Mouse (Mus musculus) MEL (cell line): ENCODE results near the gene Palb2. TPM values are rescaled to one million over a fixed set of nuclear protein-coding genes. Genes with fewer than 3 reads are reported as not detected.
A peak's percentile ranks its signal among the peaks of the same experiment; 100 is the strongest.

Source experiments
- DNase-seq: peaks from one replicate; pipeline ENCODE4 v3.0.0; 2011; ENCODE audit warnings: low read depth, low spot score
- H3K27ac ChIP-seq: 2 replicates; pipeline ENCODE4 v1.5.1; 2012; ENCODE audit warnings: low read depth, mild to moderate bottlenecking, control low read depth, low read length, moderate library complexity; ENCODE audit not compliant: control insufficient read depth
- H3K27me3 ChIP-seq, 2 experiments: fragments of 150-350 bp in 1 of 2; sonication (generic) in 1 of 2; 2 replicates each; pipeline ENCODE4 v1.6.1; 2012; ENCODE audit warnings: low read length in 2 of 2, mild to moderate bottlenecking in 2 of 2, improper control_type of control experiment in 1 of 2, moderate library complexity in 1 of 2; ENCODE audit not compliant: insufficient read depth in 2 of 2, control insufficient read depth in 1 of 2
- H3K36me3 ChIP-seq, 2 experiments: 2 replicates each; pipeline ENCODE4 v1.6.1; 2012 to 2014; ENCODE audit warnings: low read length in 2 of 2, improper control_type of control experiment in 1 of 2, inconsistent platforms in 1 of 2, mild to moderate bottlenecking in 1 of 2; ENCODE audit not compliant: insufficient read depth in 2 of 2, control insufficient read depth in 1 of 2
- H3K4me1 ChIP-seq, 2 experiments: fragments of 150-350 bp in 1 of 2; sonication (generic) in 1 of 2; 2 replicates each; pipeline ENCODE4 v1.6.1; 2012; ENCODE audit warnings: low read length in 2 of 2, improper control_type of control experiment in 1 of 2, mild to moderate bottlenecking in 1 of 2; ENCODE audit not compliant: insufficient read depth in 2 of 2, control insufficient read depth in 1 of 2
- H3K4me3 ChIP-seq, 2 experiments: fragments of 150-350 bp in 1 of 2; sonication (generic) in 1 of 2; 2 replicates each; pipeline ENCODE4 v1.5.1; 2012; ENCODE audit warnings: low read depth in 2 of 2, low read length in 2 of 2, mild to moderate bottlenecking in 2 of 2, moderate library complexity in 2 of 2, control low read depth in 1 of 2, improper control_type of control experiment in 1 of 2; ENCODE audit not compliant: control insufficient read depth in 1 of 2, insufficient read depth in 1 of 2
- H3K79me2 ChIP-seq: 2 replicates; pipeline ENCODE4 v1.6.1; 2012; ENCODE audit warnings: mild to moderate bottlenecking, low read length, moderate library complexity; ENCODE audit not compliant: control insufficient read depth, poor library complexity, insufficient read depth
- H3K9ac ChIP-seq: 2 replicates; pipeline ENCODE4 v1.6.1; 2012; ENCODE audit warnings: low read depth, mild to moderate bottlenecking, control low read depth, low read length, moderate library complexity; ENCODE audit not compliant: control insufficient read depth, poor library complexity, severe bottlenecking
- H3K9me3 ChIP-seq: fragments of 150-350 bp; sonication (generic); replicated peaks from 2 replicates; pipeline ENCODE4 v1.6.1; 2012; ENCODE audit warnings: mild to moderate bottlenecking, low read length, improper control_type of control experiment, moderate library complexity; ENCODE audit not compliant: insufficient read depth
- BHLHE40 ChIP-seq: IDR thresholded peaks from 2 replicates; pipeline ENCODE4 v1.6.1; 2012; ENCODE audit warnings: low read depth, mild to moderate bottlenecking, inconsistent platforms, low read length, improper control_type of control experiment, borderline replicate concordance
- CHD1 ChIP-seq: IDR thresholded peaks from 2 replicates; pipeline ENCODE4 v1.6.1; 2012; ENCODE audit warnings: low read depth, mild to moderate bottlenecking, inconsistent platforms, low read length, improper control_type of control experiment
- CHD2 ChIP-seq: IDR thresholded peaks from 2 replicates; pipeline ENCODE4 v1.6.1; 2011; ENCODE audit warnings: low read length, improper control_type of control experiment
- CTCF ChIP-seq, 3 experiments: IDR thresholded peaks in 2 of 3; conservative IDR thresholded peaks in 1 of 3; 2 replicates each; pipeline ENCODE4 v1.5.1; 2011 to 2012; ENCODE audit warnings: low read length in 3 of 3, low read depth in 2 of 3, mild to moderate bottlenecking in 2 of 3, improper control_type of control experiment in 1 of 3, inconsistent platforms in 1 of 3, mixed read lengths in 1 of 3, moderate library complexity in 1 of 3; ENCODE audit not compliant: control insufficient read depth in 1 of 3, insufficient read depth in 1 of 3, poor library complexity in 1 of 3, severe bottlenecking in 1 of 3
- E2F4 ChIP-seq: IDR thresholded peaks from 2 replicates; pipeline ENCODE4 v1.6.1; 2011; ENCODE audit warnings: low read depth, low read length, improper control_type of control experiment, borderline replicate concordance
- EP300 ChIP-seq, 2 experiments: IDR thresholded peaks; 2 replicates each; pipeline ENCODE4 v1.6.1; 2011; ENCODE audit warnings: improper control_type of control experiment in 2 of 2, low read length in 2 of 2, low read depth in 1 of 2, mild to moderate bottlenecking in 1 of 2
- GABPA ChIP-seq: IDR thresholded peaks from 2 replicates; pipeline ENCODE4 v1.6.1; 2012; ENCODE audit warnings: low read depth, mild to moderate bottlenecking, inconsistent platforms, low read length, improper control_type of control experiment, moderate library complexity
- HCFC1 ChIP-seq: IDR thresholded peaks from 2 replicates; pipeline ENCODE4 v1.6.1; 2012; ENCODE audit warnings: low read depth, mild to moderate bottlenecking, inconsistent platforms, low read length, improper control_type of control experiment, moderate library complexity
- JUND ChIP-seq: IDR thresholded peaks from 2 replicates; pipeline ENCODE4 v1.6.1; 2011; ENCODE audit warnings: low read depth, mild to moderate bottlenecking, improper control_type of control experiment, low read length
- KAT2A ChIP-seq: conservative IDR thresholded peaks from 2 replicates; pipeline ENCODE4 v1.6.1; 2012; ENCODE audit warnings: low read depth, low read length, improper control_type of control experiment, inconsistent platforms
- MAX ChIP-seq: IDR thresholded peaks from 2 replicates; pipeline ENCODE4 v1.6.1; 2011; ENCODE audit warnings: low read length, improper control_type of control experiment
- MAZ ChIP-seq: IDR thresholded peaks from 2 replicates; pipeline ENCODE4 v1.6.1; 2012; ENCODE audit warnings: low read depth, mild to moderate bottlenecking, inconsistent platforms, low read length, improper control_type of control experiment
- MXI1 ChIP-seq: IDR thresholded peaks from 2 replicates; pipeline ENCODE4 v1.6.1; 2011; ENCODE audit warnings: mild to moderate bottlenecking, low read depth, low read length, improper control_type of control experiment
- MYB ChIP-seq: IDR thresholded peaks from 2 replicates; pipeline ENCODE4 v1.6.1; 2011; ENCODE audit warnings: mild to moderate bottlenecking, low read depth, low read length, improper control_type of control experiment
- RAD21 ChIP-seq: IDR thresholded peaks from 2 replicates; pipeline ENCODE4 v1.6.1; 2011; ENCODE audit warnings: mild to moderate bottlenecking, low read depth, low read length, improper control_type of control experiment
- RCOR1 ChIP-seq: IDR thresholded peaks from 2 replicates; pipeline ENCODE4 v1.6.1; 2012; ENCODE audit warnings: low read depth, mild to moderate bottlenecking, inconsistent platforms, low read length, improper control_type of control experiment
- SIN3A ChIP-seq: IDR thresholded peaks from 2 replicates; pipeline ENCODE4 v1.6.1; 2012; ENCODE audit warnings: low read length, improper control_type of control experiment, inconsistent platforms
- SMC3 ChIP-seq: IDR thresholded peaks from 2 replicates; pipeline ENCODE4 v1.6.1; 2011; ENCODE audit warnings: low read depth, low read length, improper control_type of control experiment
- TCF12 ChIP-seq: IDR thresholded peaks from 2 replicates; pipeline ENCODE4 v1.6.1; 2014; ENCODE audit warnings: low read depth, mild to moderate bottlenecking, inconsistent platforms, low read length, improper control_type of control experiment, moderate library complexity
- UBTF ChIP-seq: IDR thresholded peaks from 2 replicates; pipeline ENCODE4 v1.6.1; 2012; ENCODE audit warnings: low read depth, mild to moderate bottlenecking, inconsistent platforms, low read length, improper control_type of control experiment, moderate library complexity, borderline replicate concordance; ENCODE audit not compliant: insufficient read depth
- USF1 ChIP-seq: IDR thresholded peaks from 2 replicates; pipeline ENCODE4 v1.6.1; 2014; ENCODE audit warnings: low read depth, mild to moderate bottlenecking, inconsistent platforms, low read length, improper control_type of control experiment, moderate library complexity
- USF2 ChIP-seq, 2 experiments: IDR thresholded peaks; 2 replicates each; pipeline ENCODE4 v1.6.1; 2011 to 2012; ENCODE audit warnings: improper control_type of control experiment in 2 of 2, low read length in 2 of 2, borderline replicate concordance in 1 of 2, inconsistent platforms in 1 of 2, low read depth in 1 of 2, mild to moderate bottlenecking in 1 of 2; ENCODE audit not compliant: insufficient read depth in 1 of 2
- ZC3H11A ChIP-seq: IDR thresholded peaks from 2 replicates; pipeline ENCODE4 v1.6.1; 2012; ENCODE audit warnings: low read depth, mild to moderate bottlenecking, inconsistent platforms, low read length, improper control_type of control experiment
- ZNF384 ChIP-seq: IDR thresholded peaks from 2 replicates; pipeline ENCODE4 v1.6.1; 2012; ENCODE audit warnings: low read depth, mild to moderate bottlenecking, inconsistent platforms, low read length, improper control_type of control experiment
- polyA plus RNA-seq, 2 experiments: library from polyadenylated mRNA; stranded (reverse) in 1 of 2; unstranded in 1 of 2; fragments of >175 nt in 1 of 2; fragments of >200 nt in 1 of 2; gene quantifications; 2 replicates each; pipeline versions ENCODE4 v1.2.1 to v1.2.4; 2012; ENCODE audit warnings: low replicate concordance in 2 of 2, low read depth in 1 of 2; ENCODE audit not compliant: insufficient read length in 2 of 2, insufficient read depth in 1 of 2, missing spikeins in 1 of 2
- total RNA-seq: library from RNA; depleted of rRNA; stranded (reverse); fragments of 300-350 nt; gene quantifications from 2 replicates; pipeline ENCODE4 v1.2.3, GENCODE M21; 2012

Palb2 gene
- total and polyA plus RNA-seq, 3 experiments: 17.7 to 20.8 TPM; not detected in 1

- TF ChIP-seq KAT2A (no peak), ZC3H11A (no peak), MYB (no peak), MAZ (no peak), BHLHE40 (no peak), JUND (no peak), SIN3A (no peak), CHD1 (no peak), HCFC1 (no peak), MXI1 (no peak), RCOR1 (no peak), E2F4 (no peak)
- no peak for DNase-seq
- H3K27ac ChIP-seq: no peak overlapping the region
- no peak overlapping the region for H3K4me3 ChIP-seq
- H3K9ac ChIP-seq: no peak overlapping the region
- H3K27me3 ChIP-seq: no peaks in the 10 kb centered on the region
- H3K79me2 ChIP-seq: peaks cover 8% of the 10 kb centered on the region
- H3K4me1 ChIP-seq: peaks cover 0 to 2% of the 10 kb centered on the region in 2 experiments; a peak in 1 of 4 replicates
- peaks cover 8 to 26% of the 10 kb centered on the region in 2 experiments for H3K36me3 ChIP-seq
- no peaks in the 10 kb centered on the region for H3K9me3 ChIP-seq
These were observed 5.8 kb downstream of the Palb2 start for GRCm38 (mm10) chr7:122126946-122127345.

GRCm38 (mm10) chr7:122125636-122126035 is 7.1 kb downstream of the Palb2 start:
- Histone ChIP-seq H3K36me3 (peaks cover 0 to 29% of the 10 kb centered on the region in 2 experiments; a peak in 2 of 4 replicates), H3K4me3 (no peak overlapping the region), H3K9ac (no peak overlapping the region), H3K9me3 (no peaks in the 10 kb centered on the region), H3K27ac (no peak overlapping the region), H3K27me3 (no peaks in the 10 kb centered on the region), H3K79me2 (no peaks in the 10 kb centered on the region), H3K4me1 (no peaks in the 10 kb centered on the region)
- TF ChIP-seq JUND: no peak
- no peak for TF ChIP-seq MXI1
- no peak for TF ChIP-seq ZNF384
- TF ChIP-seq GABPA: no peak
- TF ChIP-seq CTCF (IDR thresholded peaks at IDR 0.05 in 2 of 3, conservative IDR thresholded peaks at IDR 0.05 in 1 of 3; ENCODE audit: control insufficient read depth in 1 of 3, insufficient read depth in 1 of 3, low read depth in 2 of 3, low read length in 3 of 3, poor library complexity in 1 of 3, severe bottlenecking in 1 of 3): 0 out of 6 replicates have a peak, but pooled peaks of 1 of the 3 experiments have one; percentile 14
- DNase-seq: no peak

GRCm38 (mm10) chr7:122123518-122123917 is 9.3 kb downstream of the Palb2 start:
- no peak for DNase-seq
- Histone ChIP-seq H3K4me3 (no peak overlapping the region), H3K9ac (no peak overlapping the region), H3K36me3 (peaks cover 0 to 32% of the 10 kb centered on the region in 2 experiments; a peak in 2 of 4 replicates), H3K4me1 (no peaks in the 10 kb centered on the region), H3K27me3 (no peaks in the 10 kb centered on the region), H3K27ac (no peak overlapping the region), H3K79me2 (no peaks in the 10 kb centered on the region), H3K9me3 (no peaks in the 10 kb centered on the region)
- no peak for TF ChIP-seq CHD2
- no peak for TF ChIP-seq MXI1
- TF ChIP-seq USF2 (IDR thresholded peaks at IDR 0.05; ENCODE audit: borderline replicate concordance in 1 of 2, insufficient read depth in 1 of 2, low read depth in 1 of 2, low read length in 2 of 2): no peak
- no peak for TF ChIP-seq HCFC1
- no peak for TF ChIP-seq USF1
- no peak for TF ChIP-seq MYB
- no peak for TF ChIP-seq TCF12
- TF ChIP-seq KAT2A: no peak
- no peak for TF ChIP-seq SMC3
- TF ChIP-seq RAD21: no peak
- TF ChIP-seq MAX: no peak
- TF ChIP-seq UBTF: no peak
- TF ChIP-seq EP300 (IDR thresholded peaks at IDR 0.05; ENCODE audit: low read depth in 1 of 2, low read length in 2 of 2): no peak
- TF ChIP-seq SIN3A: no peak
- TF ChIP-seq CTCF (IDR thresholded peaks at IDR 0.05 in 2 of 3, conservative IDR thresholded peaks at IDR 0.05 in 1 of 3; ENCODE audit: control insufficient read depth in 1 of 3, insufficient read depth in 1 of 3, low read depth in 2 of 3, low read length in 3 of 3, poor library complexity in 1 of 3, severe bottlenecking in 1 of 3): no peak
